Mouse (Mus musculus) heart, postnatal 25 days (tissue): ENCODE data around the gene Nuak2. TPM values are rescaled to one million over a fixed set of nuclear protein-coding genes. Genes with fewer than 3 reads are reported as not detected.

Experiments
- DNase-seq: peaks from one replicate; pipeline ENCODE4 v3.0.0; 2022; ENCODE audit warnings: low spot score
- intact Hi-C: fragments of 180-260 bp; cut with DNase I; formaldehyde crosslinking; loops from one replicate; pipeline ENCODE4 v1.15.1; 2025
- total RNA-seq, 2 experiments: library from RNA; stranded (reverse); gene quantifications; 2 replicates each; pipeline ENCODE4 v1.2.3; 2021

Gene Nuak2
- total RNA-seq, 2 experiments from 2014 or later: 4.1 to 4.3 TPM

GRCm38 (mm10) chr1:132296051-132296450 lies 19.9 kb upstream of the Nuak2 start:
- DNase-seq: no peak
- intact Hi-C loops: no loop called here

- intact Hi-C loops: no loop called here
- no peak for DNase-seq
Observed at GRCm38 (mm10) chr1:132298425-132298800, 17.5 kb upstream of the Nuak2 start, which contains the start of gene Klhdc8a. Klhdc8a (plus strand) TSS chr1:132298626.

- intact Hi-C loops: no loop called here
- no peak for DNase-seq
Observed at GRCm38 (mm10) chr1:132298801-132299464, 17.0 kb upstream of the Nuak2 start.

GRCm38 (mm10) chr1:132299744-132300143 lies 16.2 kb upstream of the Nuak2 start:
- DNase-seq: no peak
- intact Hi-C loops: no loop called here

- DNase-seq: no peak
- intact Hi-C loops: no loop called here
Observed at GRCm38 (mm10) chr1:132301242-132301641, 14.7 kb upstream of the Nuak2 start.

DNA sequence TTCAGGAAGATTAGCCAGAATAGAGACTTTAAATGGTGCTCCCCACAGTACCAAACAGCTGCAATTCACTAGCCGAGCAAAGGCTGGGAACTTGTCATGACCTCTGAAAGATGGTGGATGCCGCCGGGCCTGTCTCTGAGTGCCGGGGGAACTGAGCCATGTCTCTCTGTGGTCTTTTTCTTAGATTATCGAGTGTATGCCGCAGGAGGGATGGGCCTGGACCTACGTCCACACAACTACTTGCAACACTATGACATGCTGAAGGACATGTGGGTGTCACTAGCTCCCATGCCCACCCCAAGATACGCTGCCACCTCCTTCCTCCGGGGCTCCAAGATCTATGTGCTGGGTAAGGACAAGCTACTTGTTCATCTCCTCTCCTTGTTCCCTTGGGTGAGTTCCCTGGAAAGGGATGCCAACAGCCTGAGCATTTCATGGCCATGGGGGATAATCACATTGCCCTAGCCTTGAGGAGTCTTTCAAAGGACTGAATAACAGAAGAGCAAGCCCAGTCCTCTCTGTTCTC lies 13.5 kb upstream of the Nuak2 start:
- no peak for DNase-seq
- intact Hi-C loops: no loop called here

GRCm38 (mm10) chr1:132304618-132305214 lies 11.2 kb upstream of the Nuak2 start:
- no peak for DNase-seq
- intact Hi-C loops: loop anchor here (5.0 kb wide), 2 partner anchors 147 to 182 kb away; no protein-coding TSS in a partner anchor

DNA sequence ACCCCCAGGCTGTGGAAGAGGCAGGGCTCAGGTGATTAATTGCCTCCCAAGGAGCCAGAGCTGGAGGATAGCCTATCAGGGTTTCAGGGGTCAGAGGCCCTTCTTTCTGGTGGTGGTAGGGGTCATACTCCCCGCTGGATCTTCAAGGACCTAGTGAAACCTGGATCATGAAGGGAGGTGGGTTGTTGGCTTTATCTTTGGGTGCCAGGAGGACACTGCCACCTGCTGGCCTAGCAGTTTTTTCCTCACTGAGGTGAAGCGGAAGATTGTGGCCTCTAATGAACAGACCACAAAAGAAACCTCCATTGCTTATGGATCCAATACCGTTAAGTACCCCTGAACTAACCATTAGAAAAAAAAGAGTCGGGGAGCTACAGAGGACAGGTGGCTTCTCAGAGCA lies 9.8 kb upstream of the Nuak2 start:
- DNase-seq: no peak
- intact Hi-C loops: loop anchor here (5.0 kb wide), 2 partner anchors 149 to 184 kb away; no protein-coding TSS in a partner anchor

- DNase-seq: no peak
Observed at GRCm38 (mm10) chr1:132306808-132307207, 9.1 kb upstream of the Nuak2 start.

DNA sequence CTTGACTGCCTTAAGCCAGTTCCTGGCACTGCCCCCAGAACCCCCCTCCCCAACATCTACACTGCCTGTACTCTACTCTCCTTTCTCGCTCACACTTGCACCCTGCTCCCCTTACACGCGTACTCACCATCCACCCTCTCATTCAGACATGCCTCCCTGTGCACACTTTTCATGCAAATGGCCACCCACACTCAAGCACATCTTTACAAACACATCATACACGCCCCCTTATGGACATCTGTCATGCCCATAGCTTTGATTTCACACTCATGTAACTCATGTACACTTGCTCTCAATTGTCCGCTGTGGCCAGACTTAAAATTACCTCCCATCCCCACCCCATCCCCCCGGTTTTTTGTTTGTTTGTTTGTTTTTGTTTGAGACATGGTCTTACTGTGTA lies 8.0 kb upstream of the Nuak2 start:
- DNase-seq: no peak
- intact Hi-C loops: loop anchor here (5.0 kb wide), 2 partner anchors 151 to 186 kb away; no protein-coding TSS in a partner anchor

More at GRCm38 (mm10) chr1:132306808-132307207, 9.1 kb upstream of the Nuak2 start:
- intact Hi-C loops: loop anchor here (5.0 kb wide), 2 partner anchors 150 to 185 kb away; no protein-coding TSS in a partner anchor

DNA sequence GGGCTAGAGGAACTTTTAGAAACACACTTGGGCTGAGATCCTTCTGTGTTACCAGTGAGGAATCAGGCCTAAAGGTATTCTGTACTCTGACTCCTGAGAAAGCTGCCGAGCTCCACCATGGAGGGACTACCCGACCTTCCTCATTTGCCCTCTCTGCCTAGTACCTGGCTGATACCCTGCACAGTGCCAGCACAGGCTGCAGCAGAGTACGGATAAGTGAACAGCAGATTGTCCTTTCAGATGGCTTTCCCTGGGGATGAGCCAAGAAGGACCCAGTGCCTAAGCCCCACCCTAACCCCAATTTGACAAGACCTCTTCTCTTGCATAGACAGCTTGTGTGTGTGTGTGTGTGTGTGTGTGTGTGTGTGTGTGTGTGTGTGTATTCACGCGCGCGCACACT lies 7.3 kb upstream of the Nuak2 start:
- intact Hi-C loops: loop anchor here (5.0 kb wide), 2 partner anchors 151 to 186 kb away; no protein-coding TSS in a partner anchor
- no peak for DNase-seq

- intact Hi-C loops: loop anchor here (5.0 kb wide), 1 partner anchor 167 kb away; the partner anchor contains the start of gene Rbbp5
- no peak for DNase-seq
Observed at GRCm38 (mm10) chr1:132310754-132311153, 5.2 kb upstream of the Nuak2 start.

GRCm38 (mm10) chr1:132311174-132311859 lies 4.6 kb upstream of the Nuak2 start:
- no peak for DNase-seq
- intact Hi-C loops: loop anchor here (5.0 kb wide), 1 partner anchor 166 kb away; the partner anchor contains the start of gene Rbbp5

DNA sequence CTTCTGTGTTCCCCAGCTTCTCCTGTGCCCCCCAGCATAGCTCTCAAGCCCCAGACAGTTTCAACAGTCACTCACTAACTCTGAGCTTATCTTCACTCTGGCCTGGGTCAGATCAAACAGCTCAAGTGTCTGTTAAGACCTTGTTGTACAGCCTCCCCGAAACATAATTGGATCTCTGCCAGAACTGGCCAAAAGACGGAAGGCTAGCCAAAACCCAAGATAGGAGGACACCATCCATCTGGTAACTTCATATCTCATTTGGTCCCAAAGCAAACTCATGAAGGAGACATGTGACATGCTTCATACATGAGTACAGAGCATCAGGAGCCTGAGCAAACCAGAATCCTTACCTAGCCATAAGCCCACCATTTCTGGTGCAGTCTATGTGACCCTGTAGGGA lies 3.9 kb upstream of the Nuak2 start:
- no peak for DNase-seq
- intact Hi-C loops: loop anchor here (5.0 kb wide), 1 partner anchor 165 kb away; the partner anchor contains the start of gene Rbbp5

- no peak for DNase-seq
- intact Hi-C loops: loop anchor here (1.0 to 5.0 kb wide), 2 partner anchors 43 to 165 kb away; partner anchors contain the start of gene Rbbp5
Observed at GRCm38 (mm10) chr1:132312703-132313102, 3.2 kb upstream of the Nuak2 start.

DNA sequence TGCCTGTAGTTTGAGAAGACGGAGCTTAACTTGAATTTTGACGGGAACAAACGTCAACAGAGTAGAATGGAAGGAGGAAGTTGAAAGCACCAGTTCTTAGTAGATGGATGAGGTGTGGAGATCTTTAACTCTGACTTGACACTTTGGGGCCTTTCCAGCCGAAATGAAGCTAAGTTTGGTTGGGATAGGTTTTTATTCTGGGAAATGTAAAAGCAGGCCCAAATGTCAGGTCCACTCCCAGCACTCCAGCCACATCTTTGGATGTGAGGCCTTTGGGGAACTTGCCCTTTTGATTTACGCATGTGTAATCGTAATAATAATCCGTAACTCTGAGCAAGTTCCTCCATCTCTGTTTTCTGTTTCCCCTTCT lies 684 bp downstream of the Nuak2 start:
- no peak for DNase-seq
- intact Hi-C loops: no loop called here

GRCm38 (mm10) chr1:132317413-132317812 lies 1.5 kb downstream of the Nuak2 start:
- no peak for DNase-seq
- intact Hi-C loops: no loop called here

DNA sequence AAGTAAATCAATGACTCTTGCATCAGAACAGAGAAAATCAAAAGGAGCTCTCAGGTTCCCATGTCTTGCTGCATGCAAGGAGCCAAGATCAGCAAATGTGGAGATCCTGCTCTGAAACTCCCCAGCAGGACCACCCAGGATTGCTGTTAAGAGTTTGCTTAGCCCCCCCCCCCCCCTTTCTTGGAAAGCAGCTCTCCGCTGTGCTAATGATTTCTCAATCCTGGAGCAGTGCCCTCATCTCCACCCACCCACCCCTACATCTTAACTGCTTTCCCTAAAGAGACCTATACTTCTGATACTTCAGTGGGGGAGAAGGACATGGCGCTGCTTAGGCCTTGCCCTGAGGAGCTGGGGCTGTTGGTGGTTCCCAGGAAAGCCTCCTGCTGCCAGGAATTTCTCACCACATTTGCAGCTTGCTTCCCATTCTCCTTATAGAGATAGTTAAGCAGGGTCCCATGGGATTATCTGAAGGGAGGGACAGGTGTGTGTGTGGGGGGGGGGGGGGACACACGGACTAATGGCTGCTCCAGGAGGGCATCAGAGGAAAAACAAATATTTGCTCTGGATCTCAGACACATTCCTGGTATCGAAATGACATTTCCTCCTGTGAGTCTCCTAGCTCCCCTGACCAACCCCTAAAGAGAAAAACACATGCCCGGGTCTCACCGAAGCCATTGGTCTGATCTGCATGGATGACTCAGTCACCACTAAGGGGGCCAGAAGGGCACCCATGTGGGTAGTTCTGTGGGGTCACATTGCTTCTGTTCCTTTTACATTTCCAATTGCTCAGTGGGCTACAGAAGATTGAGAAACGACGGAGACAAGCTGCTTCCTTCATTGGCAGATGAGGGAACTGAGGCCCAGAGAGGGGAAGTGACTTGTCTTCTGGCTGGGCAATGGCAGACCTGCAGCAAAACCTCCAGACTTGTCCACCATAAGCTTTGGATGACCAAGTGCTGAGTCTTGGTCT lies 2.3 kb downstream of the Nuak2 start:
- intact Hi-C loops: no loop called here
- DNase-seq: no peak

DNA sequence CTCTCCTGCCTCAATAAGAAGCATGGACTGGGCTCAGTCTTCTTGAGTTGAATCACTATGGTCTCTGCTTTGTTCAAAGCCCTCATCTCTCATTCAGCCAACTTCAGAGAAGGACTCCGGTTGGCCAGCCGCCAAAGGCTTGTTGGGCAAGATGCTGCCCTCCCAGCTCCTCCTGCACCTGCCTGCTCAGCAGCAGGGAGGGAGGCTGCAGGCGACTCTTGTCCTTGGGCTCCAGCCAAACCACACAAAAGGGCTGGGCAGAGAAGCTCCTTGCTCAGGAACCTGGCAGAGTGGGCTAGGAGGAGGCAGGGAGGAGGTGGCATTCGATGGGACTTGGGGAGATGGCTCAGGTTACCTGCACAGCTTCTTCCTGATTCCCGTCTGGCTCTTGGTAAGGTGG lies 3.3 kb downstream of the Nuak2 start:
- intact Hi-C loops: no loop called here
- no peak for DNase-seq
